Mouse (Mus musculus) lung, adult 10 weeks (tissue): Measurements from ENCODE around the gene Ghdc. TPM values are rescaled to one million over a fixed set of nuclear protein-coding genes. Genes with fewer than 3 reads are reported as not detected.

Source experiments
- polyA plus RNA-seq: library from polyadenylated mRNA; stranded (reverse); fragments of 350-450 nt; fragmentation: Illumina TruSeq; extraction: RNeasy Lipid Tissue Mini Kit (QIAGEN cat#74804); gene quantifications from one replicate; pipeline ENCODE4 v1.2.3, GENCODE M21; 2014; ENCODE audit warnings: low read depth, low replicate concordance; ENCODE audit not compliant: insufficient read depth

Gene Ghdc
- polyA plus RNA-seq = 9.3 TPM

GRCm38 (mm10) chr11:100770646-100771408 lies at the start of gene Ghdc:
Ghdc (minus strand) TSS chr11:100770957.

DNA sequence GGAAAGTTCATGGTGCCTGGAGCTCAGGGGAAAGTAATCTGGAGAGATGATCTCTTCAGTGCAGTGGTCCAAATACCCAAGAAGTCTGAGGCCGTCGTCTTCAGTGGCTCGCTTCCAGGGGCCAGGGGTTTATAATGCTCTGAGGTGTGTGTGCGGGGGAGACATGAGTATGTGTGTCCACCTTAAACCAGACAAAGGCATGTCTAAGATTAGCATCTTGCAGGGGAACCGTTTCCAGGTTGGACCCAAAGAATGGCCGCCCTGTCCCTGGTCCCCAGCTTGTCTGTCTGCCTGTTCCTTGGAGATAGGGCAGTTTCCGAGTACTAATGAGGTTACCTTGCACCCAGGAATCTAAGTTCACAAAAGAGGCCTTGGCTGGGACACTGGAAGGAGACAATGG lies 7.9 kb downstream of the Ghdc start, which contains the start of gene Hcrt:
TSS of gene Hcrt (minus strand) at position 101 of the 400 bp plus-strand sequence.

GRCm38 (mm10) chr11:100759611-100760233 lies 11.0 kb downstream of the Ghdc start, which contains the start of gene Kcnh4:
Kcnh4 (minus strand) TSS chr11:100759942.

GRCm38 (mm10) chr11:100738066-100738604 lies 32.6 kb downstream of the Ghdc start, which contains the start of gene Rab5c:
Rab5c (minus strand) TSS chr11:100738215.

Other genes with a start within 250 kb of the Ghdc start
- 75.1 TPM for gene Acly, start 243.0 kb downstream of the Ghdc start, polyA plus RNA-seq
- gene Ttc25, start 225.3 kb downstream of the Ghdc start, polyA plus RNA-seq = 4.2 TPM
- gene Cnp, start 196.1 kb downstream of the Ghdc start, polyA plus RNA-seq = 32.8 TPM
- gene Nkiras2, start 151.7 kb downstream of the Ghdc start, polyA plus RNA-seq = 24.8 TPM
- gene Dnajc7, start 150.8 kb downstream of the Ghdc start, polyA plus RNA-seq = 119 TPM
- gene Zfp385c, start 78.5 kb downstream of the Ghdc start, polyA plus RNA-seq = 0.08 TPM
- 5.6 TPM for gene Dhx58, start 66.7 kb downstream of the Ghdc start, polyA plus RNA-seq
- gene Kat2a, start 58.5 kb downstream of the Ghdc start, polyA plus RNA-seq = 10.8 TPM
- gene Hspb9, start 57.1 kb downstream of the Ghdc start, polyA plus RNA-seq = not detected
- 143 TPM for gene Rab5c, start 32.7 kb downstream of the Ghdc start, polyA plus RNA-seq
- 0.27 TPM for gene Kcnh4, start 11.0 kb downstream of the Ghdc start, polyA plus RNA-seq
- not detected for gene Hcrt, start 8.0 kb downstream of the Ghdc start, polyA plus RNA-seq
- gene Stat5b, start 79.8 kb upstream of the Ghdc start, polyA plus RNA-seq = 16.3 TPM
- gene Stat5a, start 88.4 kb upstream of the Ghdc start, polyA plus RNA-seq = 5.9 TPM
- gene Stat3, start 168.6 kb upstream of the Ghdc start, polyA plus RNA-seq = 49.6 TPM
- 204 TPM for gene Cavin1, start 199.9 kb upstream of the Ghdc start, polyA plus RNA-seq
- gene Atp6v0a1, start 238.5 kb upstream of the Ghdc start, polyA plus RNA-seq = 24.3 TPM